Mouse (Mus musculus): ENCODE results near the gene Stum.
"Not testable (repeated sequence)": the region's sequence is repeated elsewhere in the genome, so short reads cannot be mapped to it uniquely, and the experiment has no call there.

The Stum gene

DNA sequence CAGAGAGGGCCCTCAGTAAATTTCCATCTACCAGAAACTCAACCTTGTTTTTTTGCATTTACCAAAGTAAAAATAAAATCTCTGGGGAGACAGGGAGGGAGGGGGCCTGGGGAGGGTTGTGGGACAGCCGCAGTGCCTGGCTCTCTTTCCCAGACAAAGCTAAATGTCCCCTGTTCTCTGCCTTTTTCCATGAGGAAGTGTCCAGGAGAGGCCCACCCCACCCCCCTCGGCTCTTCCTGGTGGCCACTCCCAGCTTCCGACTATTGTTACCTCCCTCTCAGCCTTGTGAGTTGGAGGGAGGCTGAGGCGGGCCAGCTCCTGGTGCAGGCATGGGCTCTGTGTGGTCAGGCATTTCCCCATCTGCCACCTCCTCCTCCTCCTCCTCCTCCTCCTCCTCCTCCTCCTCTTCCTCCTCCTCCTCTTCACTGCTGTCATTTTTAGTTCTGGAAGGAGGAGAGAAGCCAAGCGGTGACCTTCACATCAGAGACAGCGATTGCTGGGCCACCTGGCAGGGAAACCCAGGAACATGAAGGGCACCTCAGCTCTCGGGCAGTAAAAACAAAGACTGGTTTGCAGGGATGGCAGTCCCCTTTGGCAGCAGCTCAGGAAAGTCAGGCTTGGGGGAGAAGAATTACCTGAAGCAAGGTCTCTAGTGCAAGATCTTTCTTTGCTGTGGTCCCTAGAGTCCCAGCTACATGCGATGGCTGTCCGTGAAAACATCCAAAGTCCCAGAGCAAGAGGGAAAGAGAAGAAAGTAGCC lies 77.5 kb downstream of the Stum start:
- no peak for DNase-seq (ENCODE audit: low spot score in 2 of 2)

DNA sequence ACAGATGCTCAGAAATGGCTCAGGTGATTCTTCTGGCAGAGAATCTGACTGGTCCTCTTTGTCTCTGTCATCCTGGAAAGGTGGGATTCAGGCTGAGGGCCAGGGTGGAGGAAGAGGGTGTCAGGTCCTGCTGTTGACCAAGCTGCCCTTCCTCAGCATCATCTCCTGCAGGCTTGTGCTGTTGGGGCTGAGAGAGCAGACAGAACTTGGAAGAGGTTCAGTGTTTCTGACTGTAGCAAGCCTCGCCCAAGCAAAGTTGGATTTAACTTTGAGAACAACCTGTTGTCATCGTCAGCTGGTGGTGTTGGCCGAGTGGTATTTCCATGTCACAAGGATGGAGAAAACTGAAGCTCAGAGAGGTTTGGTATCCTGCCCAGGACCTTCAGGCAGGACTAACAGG lies 78.6 kb downstream of the Stum start:
- DNase-seq (ENCODE audit: low spot score in 2 of 2) = no peak

DNA sequence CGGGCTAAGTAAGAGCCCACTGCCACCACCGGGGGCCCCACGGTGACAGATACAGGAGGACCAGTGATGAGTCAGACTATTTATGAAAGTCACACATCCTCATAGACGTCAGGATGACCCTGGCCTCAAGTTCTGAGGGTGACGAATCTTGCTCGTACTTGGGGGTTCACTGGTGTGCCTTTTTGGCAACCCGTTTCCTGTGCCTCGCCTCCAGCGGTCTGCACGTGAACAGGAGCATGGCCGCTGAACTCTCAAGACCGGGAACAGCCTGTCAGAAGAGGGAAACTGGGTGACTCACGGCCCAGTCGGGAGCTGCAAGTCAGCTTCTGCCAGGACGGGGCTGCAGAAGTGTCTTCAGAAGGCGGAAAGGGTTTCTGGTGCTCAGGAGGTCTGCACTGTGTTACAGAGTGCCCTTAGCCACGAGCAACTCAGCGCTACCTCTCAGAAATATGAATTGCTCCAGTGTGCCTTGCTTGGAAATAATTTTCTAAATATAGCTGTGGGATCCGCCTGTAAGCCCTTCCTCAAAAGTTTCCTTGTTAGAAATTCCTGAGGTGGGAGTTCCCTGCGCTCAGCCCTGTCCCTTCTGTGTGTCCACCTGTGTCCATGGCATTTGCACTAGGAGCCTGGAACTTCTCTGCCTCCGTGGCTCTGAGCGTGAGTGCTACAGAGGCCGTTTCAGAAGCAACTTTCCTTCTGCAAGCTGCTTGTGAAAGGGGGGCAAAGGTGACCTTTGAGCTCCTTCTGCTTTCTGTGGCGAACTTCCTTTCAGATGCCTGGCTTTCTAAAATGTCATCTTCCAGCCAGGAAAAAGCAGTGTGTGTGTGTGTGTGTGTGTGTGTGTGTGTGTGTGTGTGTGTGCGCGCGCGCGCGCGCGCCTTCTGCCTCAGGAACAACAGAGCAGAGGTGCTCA lies 79.4 kb downstream of the Stum start:
- DNase-seq (ENCODE audit: low spot score in 2 of 2) = no peak

DNA sequence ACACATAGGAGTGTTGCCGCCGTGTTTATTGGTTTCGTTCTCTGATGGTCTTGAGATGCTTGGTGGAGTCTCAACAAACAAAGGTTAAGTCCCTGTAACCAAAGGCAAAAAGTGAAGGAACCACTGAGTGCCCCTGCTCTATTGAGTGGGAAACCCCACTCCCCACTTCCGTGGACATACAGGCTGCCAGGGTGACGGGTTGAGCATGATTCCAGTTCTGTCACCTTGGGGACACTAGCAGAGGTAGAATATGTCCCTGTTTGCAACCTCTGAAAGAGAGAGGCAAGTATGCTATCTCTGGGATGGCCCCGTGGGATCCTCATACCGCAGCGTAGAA lies 80.0 kb downstream of the Stum start:
- no peak for DNase-seq (ENCODE audit: low spot score in 2 of 2)

DNA sequence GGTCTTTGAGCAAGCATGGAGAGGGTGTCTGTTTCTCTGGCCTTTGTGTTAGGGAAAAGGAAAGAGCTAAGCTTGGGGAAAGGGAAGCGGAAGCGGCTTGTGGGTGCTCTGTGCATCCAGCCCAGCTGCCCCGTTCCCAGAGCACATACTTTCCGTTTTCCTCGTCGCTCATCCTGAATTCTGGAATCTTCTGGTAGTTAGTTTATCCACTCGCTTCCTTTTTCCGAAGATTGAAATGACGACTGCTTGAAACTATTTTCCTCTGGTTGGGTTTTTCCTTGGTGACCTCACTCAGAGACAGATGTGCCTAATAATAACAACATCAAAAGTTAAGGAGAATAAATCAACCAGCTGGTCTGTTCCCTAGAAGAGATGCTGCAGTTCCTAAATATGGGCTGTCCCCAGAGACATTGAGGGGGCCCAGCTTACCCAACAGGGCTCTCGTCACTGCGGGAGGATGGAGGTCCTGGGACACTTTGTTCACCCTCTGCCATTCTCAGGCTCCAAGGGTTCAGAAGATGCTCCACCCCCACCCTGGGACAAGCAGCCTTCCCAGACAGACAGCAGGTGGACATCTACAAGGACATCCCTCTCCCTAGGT lies 80.7 kb downstream of the Stum start:
- no peak for DNase-seq (ENCODE audit: low spot score in 2 of 2)

DNA sequence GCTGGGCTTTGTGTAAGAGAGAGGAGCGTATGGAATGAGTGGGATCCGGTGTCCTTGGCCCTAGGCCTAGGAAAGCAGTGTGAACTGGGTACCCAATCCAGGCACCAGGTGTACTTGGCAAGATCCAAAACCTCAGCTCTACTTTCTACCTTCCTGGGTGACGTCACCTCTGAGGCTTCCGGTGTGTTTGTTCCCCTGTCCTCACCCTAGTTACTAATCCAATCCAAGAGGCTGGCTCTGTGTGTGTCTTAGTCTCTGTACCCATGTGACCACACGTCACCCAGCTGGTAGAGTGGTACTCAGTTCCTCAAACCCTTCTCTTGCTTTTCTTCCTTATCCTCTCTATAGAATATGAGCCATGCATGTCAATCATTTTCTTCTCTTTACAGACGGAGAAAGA lies 81.6 kb downstream of the Stum start:
- no peak for DNase-seq (ENCODE audit: low spot score in 2 of 2)

DNA sequence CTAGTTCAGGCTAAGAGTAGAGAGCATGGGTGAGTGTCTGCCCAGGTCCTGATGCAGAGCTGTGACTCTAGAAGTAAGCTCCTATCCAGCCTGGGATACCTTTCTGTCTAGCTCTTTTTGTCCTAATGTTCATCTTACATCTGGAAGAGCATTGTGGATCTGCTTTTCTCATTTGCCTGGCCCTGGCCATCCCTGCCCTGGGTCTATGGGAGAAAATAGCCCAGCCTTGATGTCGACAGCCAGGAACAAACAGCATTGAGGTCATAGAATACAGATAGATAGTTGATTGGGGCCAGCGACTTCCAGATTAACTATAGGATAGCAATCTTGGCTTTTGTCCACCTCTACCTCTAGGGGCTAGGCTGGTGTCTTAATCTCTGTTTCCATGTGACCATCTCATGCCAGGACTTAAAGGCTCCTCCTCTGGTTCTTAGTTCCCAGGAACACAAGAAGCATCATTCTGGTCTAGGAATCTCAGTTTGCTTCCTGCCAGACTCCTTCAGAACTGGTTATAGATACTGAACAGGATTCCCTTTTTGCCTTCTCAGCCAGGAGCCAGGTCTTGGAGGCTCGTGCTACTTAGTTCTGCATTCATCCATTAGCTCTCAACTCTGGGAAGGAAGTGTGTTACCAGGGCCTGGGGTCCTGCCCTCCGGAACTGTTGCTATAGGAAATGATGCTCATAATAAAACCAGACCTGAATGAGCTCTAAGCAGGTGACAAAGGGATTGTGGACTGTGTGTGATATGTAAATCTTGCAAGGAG lies 82.4 kb downstream of the Stum start:
- DNase-seq (ENCODE audit: low spot score in 2 of 2) = no peak

DNA sequence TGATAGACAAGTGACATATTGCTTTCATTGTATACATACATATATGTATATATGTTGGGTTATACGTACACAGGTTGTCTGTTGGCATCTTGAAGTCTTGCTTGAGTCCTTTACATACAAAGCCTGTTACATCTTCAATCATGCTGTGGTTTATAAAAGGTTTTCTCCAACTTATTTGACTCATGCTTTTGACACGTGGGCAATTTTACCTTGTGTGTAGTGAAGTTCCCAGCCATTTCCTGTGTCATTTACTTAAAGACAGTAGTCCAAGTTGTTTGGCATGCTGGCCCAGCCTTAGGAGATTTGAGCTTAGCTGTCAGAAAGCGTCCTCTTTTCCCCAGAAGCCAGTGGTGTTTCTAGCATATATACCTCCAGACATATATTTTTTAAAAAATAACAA lies 84.9 kb downstream of the Stum start:
- DNase-seq (ENCODE audit: low spot score in 2 of 2) = no peak

DNA sequence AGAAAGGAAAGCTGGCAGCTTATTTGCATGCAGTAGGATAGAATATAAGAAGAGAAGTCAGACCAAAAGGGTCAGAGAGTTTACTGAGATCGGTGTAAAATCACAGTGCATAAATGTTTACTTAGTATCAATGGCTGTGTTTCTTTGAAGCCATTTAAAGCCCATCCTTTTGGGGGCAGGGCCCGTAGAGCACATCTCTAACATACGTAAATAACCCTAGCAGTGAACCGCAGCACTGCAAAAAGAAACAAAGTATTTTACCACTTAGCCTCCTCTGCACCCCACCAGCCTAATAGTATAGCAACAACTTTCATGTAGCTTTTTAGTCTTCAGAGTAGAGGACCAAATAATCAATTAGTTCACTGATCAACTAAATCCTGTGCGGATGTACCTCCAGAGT lies 85.6 kb downstream of the Stum start:
- no peak for DNase-seq (ENCODE audit: low spot score in 2 of 2)

DNA sequence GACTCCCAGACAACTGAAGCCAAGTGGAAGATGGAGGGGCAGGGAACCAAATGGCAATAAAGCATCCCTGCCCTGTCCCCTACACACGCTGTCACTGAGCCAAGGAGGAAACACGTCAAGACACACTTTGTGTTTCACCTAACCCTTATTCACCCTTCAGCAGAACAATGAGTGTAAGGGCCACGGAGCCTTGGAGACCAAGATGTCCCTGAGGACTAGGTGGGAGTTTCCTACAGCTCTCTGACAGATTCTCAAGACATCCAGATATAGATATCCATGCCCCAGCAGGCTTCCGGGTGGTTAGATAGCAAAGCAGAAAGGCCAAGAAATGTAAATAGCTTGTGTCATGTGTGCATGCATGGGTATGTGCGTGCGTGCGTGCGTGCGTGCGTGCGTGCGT lies 89.4 kb downstream of the Stum start:
- DNase-seq (ENCODE audit: low spot score in 2 of 2) = no peak

DNA sequence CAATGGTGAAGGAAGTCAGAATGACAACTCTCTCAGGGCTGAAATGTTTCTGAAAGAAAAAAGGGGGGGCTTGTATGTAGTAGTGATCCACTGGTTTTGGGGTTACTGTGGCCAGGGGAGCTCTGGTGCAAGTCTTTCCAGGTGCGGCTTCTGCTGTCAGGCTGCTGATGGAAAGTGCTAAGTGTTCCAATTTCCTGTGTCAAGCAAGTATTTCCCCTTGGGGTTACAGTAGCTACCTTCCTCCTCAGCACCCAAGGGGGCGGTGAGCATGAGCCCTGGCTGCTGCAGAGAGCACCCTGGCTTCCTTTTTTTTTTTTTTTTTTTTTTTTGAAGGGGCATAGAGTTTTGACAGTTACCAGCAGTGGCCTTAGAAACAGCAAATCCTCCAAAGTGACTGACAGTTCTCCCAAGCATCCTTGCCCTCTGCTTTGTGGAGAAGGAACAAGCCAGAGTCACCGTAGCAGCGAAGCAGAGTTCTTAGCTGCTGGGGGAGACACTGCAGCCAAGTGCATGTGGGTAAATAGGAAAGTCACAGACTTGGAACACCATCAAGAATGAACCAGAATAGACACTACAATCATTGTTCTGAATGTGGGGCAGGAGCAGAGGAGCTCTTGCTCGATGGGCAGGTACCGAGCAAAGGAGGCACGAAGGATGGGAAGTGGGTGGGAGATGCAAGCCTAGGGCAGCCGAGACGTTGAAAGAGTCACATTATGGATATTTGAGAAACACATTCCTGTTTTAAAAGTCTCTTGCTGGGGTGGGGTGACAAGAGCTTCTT lies 90.1 kb downstream of the Stum start:
- no peak for DNase-seq (ENCODE audit: low spot score in 2 of 2)

DNA sequence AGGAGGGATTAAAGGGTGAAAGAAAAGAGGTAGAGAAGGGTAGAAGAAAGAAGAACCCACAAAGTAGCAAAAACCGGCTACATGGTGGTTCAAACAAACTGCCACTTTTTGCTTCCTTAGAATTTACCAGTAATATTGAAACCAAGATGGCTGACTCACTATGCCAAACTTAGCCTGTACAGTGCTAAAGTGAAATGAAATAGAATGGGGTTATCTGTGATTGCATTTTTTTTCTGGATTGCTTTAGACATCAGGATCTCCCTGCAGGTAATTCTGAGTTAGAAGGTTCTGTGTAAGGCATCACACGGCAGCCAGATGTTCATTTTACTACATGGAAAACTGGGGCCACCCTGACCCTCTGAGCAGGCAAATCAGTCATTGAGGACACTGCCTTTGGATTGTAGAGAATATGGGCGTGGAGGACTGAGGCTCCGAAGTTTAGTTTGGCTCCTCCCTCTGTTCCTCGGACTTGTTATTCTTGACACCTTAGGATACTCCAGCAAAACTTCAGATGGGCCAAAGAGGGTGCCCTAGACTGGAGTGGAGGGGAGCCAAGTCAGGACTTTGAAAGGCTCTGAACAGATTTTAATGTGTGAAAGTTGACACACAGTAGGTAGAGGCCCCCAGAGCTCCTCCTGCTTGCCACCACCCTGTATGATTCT lies 91.0 kb downstream of the Stum start:
- no peak for DNase-seq (ENCODE audit: low spot score in 2 of 2)

DNA sequence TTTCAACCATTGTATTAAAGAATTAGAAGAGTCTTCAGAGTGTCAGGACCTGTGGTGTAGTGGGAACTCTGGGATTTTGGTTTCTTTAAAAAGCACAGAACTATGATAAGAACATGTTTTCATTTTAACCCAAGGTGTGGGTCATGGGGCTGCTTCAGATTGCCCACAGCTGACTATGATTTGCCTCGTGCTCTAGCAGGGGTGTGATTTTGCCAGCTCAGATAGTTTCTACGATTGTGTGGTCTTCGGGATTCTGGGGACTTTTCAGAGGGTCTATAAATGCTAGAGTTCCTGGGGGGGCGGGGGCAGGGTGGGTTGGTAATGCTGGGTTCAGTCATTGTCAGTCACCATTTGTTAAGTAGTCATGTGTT lies 91.7 kb downstream of the Stum start:
- DNase-seq (ENCODE audit: low spot score in 2 of 2) = no peak

DNA sequence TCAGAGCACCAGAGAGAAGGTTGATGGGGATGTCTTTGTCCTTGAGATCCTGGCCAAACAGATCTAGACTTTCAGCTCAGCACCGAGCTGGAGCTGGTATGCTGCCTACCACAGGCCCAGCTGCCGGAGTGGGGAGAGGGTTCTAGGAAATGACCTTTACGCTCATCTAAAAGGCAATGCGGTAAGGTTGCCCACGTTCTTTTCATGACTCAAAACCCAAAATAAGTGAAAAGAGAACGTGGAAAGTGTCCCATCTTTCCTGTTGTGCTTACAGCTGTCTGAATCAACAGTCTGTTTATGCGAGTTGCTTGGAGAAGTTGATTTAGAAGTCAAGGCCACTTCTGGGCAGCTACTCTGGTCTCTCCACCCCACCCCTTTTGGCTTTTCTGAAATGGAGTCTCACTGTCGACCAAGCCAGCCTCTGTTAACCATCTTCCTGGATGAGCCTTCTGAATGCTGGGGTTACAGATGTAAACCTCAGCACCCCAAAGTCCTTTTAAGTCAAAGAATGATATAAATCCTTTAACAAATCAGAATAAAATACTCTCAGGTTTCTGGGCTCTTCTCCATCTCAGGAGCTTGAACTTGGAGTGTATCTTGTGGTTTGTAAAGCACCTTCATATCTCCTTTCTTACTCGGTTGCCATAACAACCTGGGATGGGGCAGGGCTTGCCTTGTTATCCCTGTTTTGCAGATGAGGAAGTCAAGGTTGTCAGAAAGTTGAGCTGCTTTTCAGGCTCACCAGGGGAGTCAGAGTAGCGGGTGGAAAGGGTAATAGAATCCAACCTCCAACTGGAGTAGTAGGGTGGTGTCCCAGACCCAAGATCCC lies 92.3 kb downstream of the Stum start:
- DNase-seq (ENCODE audit: low spot score in 2 of 2) = no peak

DNA sequence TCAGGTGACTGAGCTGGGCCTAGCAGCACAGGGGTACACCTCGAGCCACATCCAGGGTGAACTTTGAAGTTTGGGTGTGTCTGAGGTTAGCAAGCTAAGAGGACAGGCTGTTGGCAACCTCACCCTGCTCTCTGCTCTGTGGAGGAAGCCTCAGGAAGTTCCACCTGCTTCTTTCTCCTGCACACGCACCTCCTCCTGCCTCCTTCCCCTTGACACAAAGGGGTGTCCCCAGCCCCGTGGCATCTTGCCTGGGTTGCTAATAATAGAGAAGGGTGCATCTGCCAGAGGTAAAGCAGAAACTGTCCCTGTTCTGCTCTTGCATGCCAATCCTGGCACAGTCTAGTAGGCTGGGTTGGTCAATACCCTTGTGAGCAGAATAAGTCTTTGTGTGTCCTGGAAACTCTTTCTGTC lies 93.0 kb downstream of the Stum start:
- DNase-seq (ENCODE audit: low spot score in 2 of 2) = no peak

DNA sequence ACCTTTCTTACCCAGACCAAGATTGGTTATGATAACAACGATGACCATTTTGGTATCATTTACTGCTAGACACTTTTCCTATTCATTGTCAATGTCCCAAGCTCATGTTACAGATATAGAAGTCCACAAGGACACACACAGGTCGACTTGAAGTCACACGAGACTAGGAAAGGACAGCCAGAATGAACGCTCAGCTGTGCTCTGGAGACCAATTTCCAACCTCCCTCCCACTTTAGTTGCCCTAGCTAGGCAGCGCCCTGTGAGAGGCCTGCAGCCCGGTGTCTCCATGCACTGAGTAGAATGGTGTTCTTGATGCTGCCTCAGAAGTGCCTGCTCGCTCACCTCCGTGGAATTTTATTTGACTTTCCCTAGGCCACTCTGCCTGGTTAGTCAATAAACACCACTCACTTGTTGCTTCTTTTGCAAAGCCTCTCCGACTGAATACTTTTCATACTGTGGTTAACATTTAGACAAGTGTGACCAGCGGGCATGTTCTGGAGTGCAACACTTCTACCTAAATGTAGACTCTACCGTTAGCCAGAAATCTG lies 94.0 kb downstream of the Stum start:
- not testable (repeated sequence) for DNase-seq (ENCODE audit: low spot score in 2 of 2)

DNA sequence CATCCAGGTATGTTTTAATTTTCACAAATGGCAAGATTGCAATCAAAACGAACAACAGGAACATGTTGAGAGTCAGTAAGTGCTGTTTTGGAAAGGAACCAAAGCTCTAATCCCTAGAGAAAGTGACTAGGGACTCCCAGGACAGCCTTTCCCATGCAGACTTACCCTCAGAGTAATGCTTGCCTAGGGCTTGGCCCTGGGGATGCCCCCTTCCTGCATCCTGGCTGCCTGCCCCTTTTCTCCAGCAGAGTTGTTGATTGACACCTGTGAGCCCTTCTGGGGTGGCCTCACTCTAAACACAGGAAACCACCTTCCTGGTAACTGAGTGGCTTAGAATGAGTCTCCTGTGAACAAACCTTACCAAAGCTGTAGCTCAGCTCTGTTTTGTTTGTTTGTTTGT lies 94.8 kb downstream of the Stum start:
- no peak for DNase-seq (ENCODE audit: low spot score in 2 of 2)

DNA sequence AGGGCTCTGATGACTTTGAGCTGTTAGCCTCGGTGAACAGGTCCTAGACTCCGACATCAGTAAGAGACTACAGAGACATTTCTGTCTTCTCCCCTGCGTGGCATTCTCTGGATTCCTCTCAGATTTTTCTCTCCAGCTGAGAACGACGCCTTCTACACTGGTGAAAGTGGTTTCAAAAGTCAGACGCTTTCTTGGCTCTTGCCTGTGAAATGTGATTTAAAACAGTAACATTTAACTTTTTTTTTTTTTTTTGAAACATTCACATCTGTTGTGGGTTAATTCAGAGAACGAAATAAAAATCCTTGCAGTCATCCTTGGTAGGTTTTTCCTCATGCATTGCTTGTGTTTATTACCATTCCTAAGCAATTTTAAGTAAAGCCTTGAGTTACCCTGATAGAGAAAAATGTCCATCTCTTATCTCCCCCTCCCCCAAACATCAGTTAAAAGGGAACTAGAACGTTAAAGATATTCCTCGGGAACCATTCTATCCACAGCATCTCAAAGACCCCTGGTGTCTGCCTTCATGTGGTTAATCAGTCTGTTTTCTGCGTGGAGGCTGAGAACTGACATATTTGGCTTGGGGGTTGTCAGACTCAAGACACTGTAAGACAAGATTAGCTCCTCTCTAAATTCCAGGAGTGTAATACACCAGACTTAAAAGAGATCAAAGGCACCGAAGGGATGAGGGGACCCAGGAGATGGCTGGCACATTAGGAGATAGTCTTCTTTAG lies 95.4 kb downstream of the Stum start:
- DNase-seq (ENCODE audit: low spot score in 2 of 2) = no peak

All from cerebellum, postnatal 4 days (tissue).